Mouse (Mus musculus) midbrain, embryonic 16.5 days (tissue): ENCODE measurements around the gene Pde9a. TPM values are rescaled to one million over a fixed set of nuclear protein-coding genes. Genes with fewer than 3 reads are reported as not detected.

Experiments used
- polyA plus RNA-seq: library from polyadenylated mRNA; unstranded; fragments of >200 nt; fragmentation: Nextera tagmentation; extraction: Ambion mirVana; gene quantifications from 2 replicates; pipeline ENCODE4 v1.2.1, GENCODE M21; 2015

Pde9a gene
- polyA plus RNA-seq, 1 experiment from 2014 or later: 33.1 TPM

Other genes with a start within 250 kb of the Pde9a start
- not detected in 2 replicates for gene Tff2, start 241.9 kb upstream of the Pde9a start, polyA plus RNA-seq
- not detected in 2 replicates for gene Tff1, start 220.9 kb upstream of the Pde9a start, polyA plus RNA-seq
- gene Tmprss3, start 187.2 kb upstream of the Pde9a start, polyA plus RNA-seq: not detected in 2 replicates
- not detected in 2 replicates for gene Ubash3a, start 178.3 kb upstream of the Pde9a start, polyA plus RNA-seq
- 6.4 and 8.6 TPM in 2 replicates for gene Rsph1, start 108.8 kb upstream of the Pde9a start, polyA plus RNA-seq
- gene Slc37a1, start 99.4 kb upstream of the Pde9a start, polyA plus RNA-seq: 12.9 and 20.1 TPM in 2 replicates
- 38.5 and 43.7 TPM in 2 replicates for gene Wdr4, start 133.8 kb downstream of the Pde9a start, polyA plus RNA-seq
- 400 and 424 TPM in 2 replicates for gene Ndufv3, start 133.9 kb downstream of the Pde9a start, polyA plus RNA-seq
- 18.8 and 25.0 TPM in 2 replicates for gene Pknox1, start 178.5 kb downstream of the Pde9a start, polyA plus RNA-seq